15 mouse cellular contexts compared by ENCODE assay signal in the genomic region with DNA sequence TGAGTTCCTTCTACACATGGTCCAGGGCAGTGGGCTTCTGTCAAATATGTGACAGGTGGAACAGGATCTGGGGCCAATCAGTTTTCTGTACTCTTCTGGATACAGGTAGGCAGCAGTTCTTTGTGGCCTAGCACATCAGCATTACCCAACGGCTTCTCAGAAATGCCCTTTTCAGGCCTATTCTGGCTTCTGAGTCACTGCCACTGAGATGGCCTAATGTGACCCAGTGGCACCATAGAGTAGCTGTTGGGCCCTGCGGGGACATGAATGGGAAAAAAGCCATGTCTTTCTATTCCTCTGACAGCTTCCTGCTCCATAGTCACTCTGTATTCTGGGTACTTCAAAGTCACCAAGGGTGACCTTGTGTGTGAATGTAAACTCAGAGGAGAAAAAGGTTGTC.
"Had no signal": no experiment of that assay in that cellular context is flagged by ENCODE, and none has a peak within 500 bp of the region (broad histone marks: within the 10 kb centered on the region; RNA-seq: fewer than 3 reads in every experiment).

No protein-coding gene starts in this region.

- H3K36me3 ChIP-seq: limb, embryonic 10.5 days; limb, embryonic 13.5 days; midbrain, embryonic 13.5 days; stomach, embryonic 15.5 days had no signal

- H3K4me3 ChIP-seq: limb, embryonic 10.5 days; limb, embryonic 13.5 days; midbrain, embryonic 13.5 days; stomach, embryonic 15.5 days had no signal

- H3K9me3 ChIP-seq: limb, embryonic 10.5 days; midbrain, embryonic 13.5 days had no signal

- H3K9ac ChIP-seq: limb, embryonic 13.5 days; liver, embryonic 14.5 days; liver, postnatal 0 days; lung, embryonic 14.5 days; midbrain, embryonic 13.5 days; stomach, embryonic 15.5 days had no signal

- ATAC-seq: intestine, postnatal 0 days; liver, postnatal 0 days; lung, postnatal 0 days; midbrain, embryonic 13.5 days had no signal

- H3K27ac ChIP-seq: limb, embryonic 10.5 days; limb, embryonic 13.5 days; liver, embryonic 14.5 days; macrophage; midbrain, embryonic 13.5 days; stomach, embryonic 15.5 days had no signal

- H3K4me2 ChIP-seq: limb, embryonic 13.5 days; lung, embryonic 14.5 days; midbrain, embryonic 13.5 days; stomach, embryonic 15.5 days had no signal

- H3K27me3 ChIP-seq: limb, embryonic 13.5 days; midbrain, embryonic 13.5 days; stomach, embryonic 15.5 days had no signal

- DNase-seq: kidney, adult 8-10 months; kidney, postnatal 14 days; kidney, postnatal 4 days; liver; liver, postnatal 0 days; lung, embryonic 14.5 days; thymus, postnatal 25 days had no signal

- H3K4me1 ChIP-seq: limb, embryonic 13.5 days; midbrain, embryonic 13.5 days had no signal
